Mouse (Mus musculus): ENCODE data around the gene AC124502.3. TPM values are rescaled to one million over a fixed set of nuclear protein-coding genes. Genes with fewer than 3 reads are reported as not detected.
A peak's percentile ranks its signal among the peaks of the same experiment; 100 is the strongest.
"Not testable (repeated sequence)": the region's sequence is repeated elsewhere in the genome, so short reads cannot be mapped to it uniquely, and the experiment has no call there.

Gene AC124502.3
- polyA plus RNA-seq, 1 experiment, result 0.66 TPM

GRCm38 (mm10) chr19:5085145-5085863, 46.6 kb downstream of the AC124502.3 start, which contains the start of gene Tmem151a:
Tmem151a (minus strand) TSS chr19:5085531.
- whole genome bisulfite sequencing, result under 1% methylated on average over 66 of the region's 69 CpGs
- H3K27ac ChIP-seq (ENCODE audit: insufficient read depth, low read depth, low read length), result peak within 1 kb of the TSS; percentile 43; the same call in 1 of the 2 replicates
- TF ChIP-seq CTCF (conservative IDR thresholded peaks at IDR 0.05; ENCODE audit: insufficient read depth, insufficient read length, low read depth, low read length) (no peak), POLR2A (IDR thresholded peaks at IDR 0.05; ENCODE audit: low read depth, low read length) (no peak)
- no peaks in the 10 kb centered on the region for H3K27me3 ChIP-seq (replicated peaks; ENCODE audit: control insufficient read depth, insufficient read depth, low read length)
- DNase-seq, result peak; percentile 60
- H3K4me3 ChIP-seq (ENCODE audit: insufficient read depth, low read depth, low read length), result peak within 1 kb of the TSS; percentile 55
- no peaks in the 10 kb centered on the region for H3K36me3 ChIP-seq (ENCODE audit: control insufficient read depth, insufficient read depth, low read length)
- peaks cover 13% of the 10 kb centered on the region for H3K4me1 ChIP-seq (ENCODE audit: control insufficient read depth, insufficient read depth, low read length)

GRCm38 (mm10) chr19:5086533-5086932, 47.8 kb downstream of the AC124502.3 start:
- H3K27me3 ChIP-seq (replicated peaks; ENCODE audit: control insufficient read depth, insufficient read depth, low read length); DNase-seq; H3K4me3 ChIP-seq (ENCODE audit: insufficient read depth, low read depth, low read length); H3K27ac ChIP-seq (ENCODE audit: insufficient read depth, low read depth, low read length); H3K36me3 ChIP-seq (ENCODE audit: control insufficient read depth, insufficient read depth, low read length): not testable (repeated sequence)
- 66% methylated on average over 4 of the region's 4 CpGs for whole genome bisulfite sequencing
- peaks cover 13% of the 10 kb centered on the region for H3K4me1 ChIP-seq (ENCODE audit: control insufficient read depth, insufficient read depth, low read length)

GRCm38 (mm10) chr19:5087884-5088728, 49.4 kb downstream of the AC124502.3 start, which contains the start of gene Yif1a:
Yif1a (plus strand) TSS chr19:5088538.
- Histone ChIP-seq H3K4me1 (ENCODE audit: control insufficient read depth, insufficient read depth, low read length) (peaks cover 13% of the 10 kb centered on the region), H3K27ac (ENCODE audit: insufficient read depth, low read depth, low read length) (peak within 1 kb of the TSS; percentile 64), H3K36me3 (ENCODE audit: control insufficient read depth, insufficient read depth, low read length) (no peaks in the 10 kb centered on the region), H3K4me3 (ENCODE audit: insufficient read depth, low read depth, low read length) (peak within 1 kb of the TSS; percentile 84), H3K27me3 (replicated peaks; ENCODE audit: control insufficient read depth, insufficient read depth, low read length) (no peaks in the 10 kb centered on the region)
- peak; percentile 78 for TF ChIP-seq POLR2A (IDR thresholded peaks at IDR 0.05; ENCODE audit: low read depth, low read length)
- peak; percentile 57 for TF ChIP-seq CTCF (conservative IDR thresholded peaks at IDR 0.05; ENCODE audit: insufficient read depth, insufficient read length, low read depth, low read length)
- under 1% methylated on average over 58 of the region's 58 CpGs for WGBS
- peak; percentile 100 for DNase-seq

- Histone ChIP-seq H3K36me3 (ENCODE audit: control insufficient read depth, insufficient read depth, low read length) (no peaks in the 10 kb centered on the region), H3K4me1 (ENCODE audit: control insufficient read depth, insufficient read depth, low read length) (peaks cover 13% of the 10 kb centered on the region), H3K27me3 (replicated peaks; ENCODE audit: control insufficient read depth, insufficient read depth, low read length) (no peaks in the 10 kb centered on the region), H3K27ac (ENCODE audit: insufficient read depth, low read depth, low read length) (no peak overlapping the region), H3K4me3 (ENCODE audit: insufficient read depth, low read depth, low read length) (peak overlapping the region; percentile 84; the same call in 1 of the 2 replicates)
- 87% methylated on average over 4 of the region's 4 CpGs for WGBS
- TF ChIP-seq POLR2A (IDR thresholded peaks at IDR 0.05; ENCODE audit: low read depth, low read length) (no peak), CTCF (conservative IDR thresholded peaks at IDR 0.05; ENCODE audit: insufficient read depth, insufficient read length, low read depth, low read length) (no peak)
- DNase-seq, result no peak
Observed at GRCm38 (mm10) chr19:5089324-5089723, 50.6 kb downstream of the AC124502.3 start.

GRCm38 (mm10) chr19:5092083-5092482, 53.4 kb downstream of the AC124502.3 start:
- no peak for DNase-seq
- WGBS, result 95% methylated on average over 10 of the region's 10 CpGs
- no peak overlapping the region for H3K27ac ChIP-seq (ENCODE audit: insufficient read depth, low read depth, low read length)
- no peaks in the 10 kb centered on the region for H3K27me3 ChIP-seq (replicated peaks; ENCODE audit: control insufficient read depth, insufficient read depth, low read length)
- no peaks in the 10 kb centered on the region for H3K36me3 ChIP-seq (ENCODE audit: control insufficient read depth, insufficient read depth, low read length)
- peaks cover 10% of the 10 kb centered on the region for H3K4me1 ChIP-seq (ENCODE audit: control insufficient read depth, insufficient read depth, low read length)
- no peak for TF ChIP-seq POLR2A (IDR thresholded peaks at IDR 0.05; ENCODE audit: low read depth, low read length)
- TF ChIP-seq CTCF (conservative IDR thresholded peaks at IDR 0.05; ENCODE audit: insufficient read depth, insufficient read length, low read depth, low read length), result no peak
- H3K4me3 ChIP-seq (ENCODE audit: insufficient read depth, low read depth, low read length), result no peak overlapping the region

GRCm38 (mm10) chr19:5093481-5094242, 55.0 kb downstream of the AC124502.3 start:
- Histone ChIP-seq H3K4me1 (ENCODE audit: control insufficient read depth, insufficient read depth, low read length) (peaks cover 5% of the 10 kb centered on the region; the same call in 1 of the 2 replicates), H3K27me3 (replicated peaks; ENCODE audit: control insufficient read depth, insufficient read depth, low read length) (no peaks in the 10 kb centered on the region), H3K27ac (ENCODE audit: insufficient read depth, low read depth, low read length) (no peak overlapping the region), H3K4me3 (ENCODE audit: insufficient read depth, low read depth, low read length) (no peak overlapping the region), H3K36me3 (ENCODE audit: control insufficient read depth, insufficient read depth, low read length) (no peaks in the 10 kb centered on the region)
- 72% methylated on average over 12 of the region's 12 CpGs for WGBS
- TF ChIP-seq CTCF (conservative IDR thresholded peaks at IDR 0.05; ENCODE audit: insufficient read depth, insufficient read length, low read depth, low read length), result no peak
- no peak for TF ChIP-seq POLR2A (IDR thresholded peaks at IDR 0.05; ENCODE audit: low read depth, low read length)
- no peak for DNase-seq
